Mouse (Mus musculus) skeletal muscle tissue, adult 2 months (tissue): Measurements from ENCODE around the gene Mettl23.
A peak's percentile ranks its signal among the peaks of the same experiment; 100 is the strongest.
"Not testable (repeated sequence)": the region's sequence is repeated elsewhere in the genome, so short reads cannot be mapped to it uniquely, and the experiment has no call there.

Source experiments
- DNase-seq: peaks from one replicate; pipeline ENCODE4 v3.0.0-alpha.2; 2012; ENCODE audit warnings: low read depth, low spot score

Mettl23 gene

GRCm38 (mm10) chr11:116818722-116819121, 24.4 kb upstream of the Mettl23 start:
- DNase-seq = no peak

DNA sequence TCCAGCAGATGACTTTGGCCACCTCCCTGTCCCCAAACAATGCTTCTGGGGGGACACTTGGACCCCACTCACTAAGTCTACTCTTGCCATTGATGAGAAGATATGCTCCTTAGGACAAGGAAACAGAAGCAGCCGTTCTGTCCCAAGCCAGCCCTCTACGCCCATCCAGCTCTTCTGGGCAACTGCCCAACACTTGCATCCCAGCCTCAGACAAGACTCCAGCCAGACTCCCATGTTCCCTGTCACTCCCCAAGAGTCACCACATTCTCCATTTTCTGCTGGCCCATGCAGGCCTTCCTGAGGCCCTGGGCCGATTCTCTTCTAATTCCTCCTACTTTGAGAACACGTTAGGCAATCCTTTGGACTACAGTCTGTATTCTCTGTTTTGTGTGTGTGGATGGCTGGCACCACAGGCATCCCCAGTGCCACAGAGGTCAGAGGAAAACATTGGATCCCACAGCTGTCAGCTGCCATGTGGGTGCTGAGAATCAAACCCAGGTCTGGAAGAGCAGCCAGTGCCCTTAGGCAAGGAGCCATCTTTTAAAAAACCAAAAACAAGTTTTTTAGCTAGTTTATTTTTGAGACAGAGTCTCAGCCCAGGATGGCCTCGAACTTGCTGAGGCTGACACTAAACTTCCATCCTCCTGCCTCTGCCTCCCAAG, 23.0 kb upstream of the Mettl23 start:
- DNase-seq = peak; percentile 68

DNA sequence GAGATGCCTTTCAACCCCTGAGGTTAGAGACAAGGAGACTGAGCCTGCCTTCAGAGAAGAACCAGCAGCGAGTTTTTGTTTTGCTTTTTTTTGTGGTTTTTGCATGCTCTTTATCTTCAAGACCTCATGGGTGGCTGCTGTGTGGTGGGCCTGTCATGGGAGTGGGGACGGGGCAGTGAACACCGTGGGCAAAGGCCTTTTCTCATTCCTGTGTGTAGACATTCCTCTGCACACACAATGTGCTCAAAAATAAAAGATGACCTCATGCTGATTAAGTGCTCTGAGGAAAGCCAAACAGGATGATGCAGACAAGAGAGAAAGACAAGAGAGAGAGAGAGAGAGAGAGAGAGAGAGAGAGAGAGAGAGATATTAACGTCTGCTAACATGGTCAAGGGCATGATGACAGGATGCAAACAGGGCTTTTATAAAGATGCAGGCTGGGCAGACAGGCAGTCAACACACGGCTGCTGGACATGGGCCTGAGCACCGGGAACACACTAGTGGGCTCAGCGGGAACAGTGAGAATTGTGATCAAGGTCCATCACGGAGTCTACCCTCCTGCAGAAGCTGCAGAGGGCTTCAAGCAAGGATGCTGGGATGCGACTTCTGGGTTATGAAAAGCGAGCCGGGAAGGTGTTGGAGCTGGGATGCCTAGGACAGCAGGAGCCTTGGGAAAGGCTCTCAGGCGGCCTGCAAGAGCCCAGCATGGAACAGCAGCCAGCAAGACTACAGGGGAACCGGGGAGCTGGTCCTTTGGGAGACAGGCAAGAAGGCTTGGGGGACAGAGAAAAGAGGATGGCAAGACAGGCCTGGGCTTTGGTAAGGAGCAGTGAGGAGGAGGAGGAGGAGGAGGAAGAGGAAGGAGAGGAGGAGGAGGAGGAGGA, 21.8 kb upstream of the Mettl23 start:
- no peak for DNase-seq

- DNase-seq = no peak
Measured at GRCm38 (mm10) chr11:116822215-116822614, 20.9 kb upstream of the Mettl23 start.

- no peak for DNase-seq
Measured at GRCm38 (mm10) chr11:116822626-116823025, 20.5 kb upstream of the Mettl23 start.

DNA sequence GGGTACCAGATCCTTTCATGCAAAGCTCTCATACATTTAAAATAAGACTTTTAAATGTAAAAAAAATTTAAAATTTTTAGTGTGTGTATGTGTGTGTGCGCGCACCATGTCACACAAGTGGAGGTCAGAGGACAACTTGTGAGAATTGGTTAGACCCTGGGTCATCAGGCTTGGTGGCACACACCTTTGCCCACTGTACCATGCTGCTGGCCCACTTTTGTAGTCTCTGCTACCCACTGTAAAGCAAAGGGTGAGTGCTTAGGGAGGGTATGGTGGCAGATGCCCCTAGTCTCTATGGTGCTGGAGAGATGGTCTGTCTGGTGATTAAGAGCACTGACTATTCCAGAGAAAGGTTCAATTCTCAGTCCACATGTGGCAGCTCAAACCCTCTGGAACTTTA, 19.8 kb upstream of the Mettl23 start:
- no peak for DNase-seq

- DNase-seq = not testable (repeated sequence)
Measured at GRCm38 (mm10) chr11:116823885-116824284, 19.2 kb upstream of the Mettl23 start.

- no peak for DNase-seq
Measured at GRCm38 (mm10) chr11:116825230-116825629, 17.8 kb upstream of the Mettl23 start.

GRCm38 (mm10) chr11:116826550-116827504, 16.3 kb upstream of the Mettl23 start:
- no peak for DNase-seq

DNA sequence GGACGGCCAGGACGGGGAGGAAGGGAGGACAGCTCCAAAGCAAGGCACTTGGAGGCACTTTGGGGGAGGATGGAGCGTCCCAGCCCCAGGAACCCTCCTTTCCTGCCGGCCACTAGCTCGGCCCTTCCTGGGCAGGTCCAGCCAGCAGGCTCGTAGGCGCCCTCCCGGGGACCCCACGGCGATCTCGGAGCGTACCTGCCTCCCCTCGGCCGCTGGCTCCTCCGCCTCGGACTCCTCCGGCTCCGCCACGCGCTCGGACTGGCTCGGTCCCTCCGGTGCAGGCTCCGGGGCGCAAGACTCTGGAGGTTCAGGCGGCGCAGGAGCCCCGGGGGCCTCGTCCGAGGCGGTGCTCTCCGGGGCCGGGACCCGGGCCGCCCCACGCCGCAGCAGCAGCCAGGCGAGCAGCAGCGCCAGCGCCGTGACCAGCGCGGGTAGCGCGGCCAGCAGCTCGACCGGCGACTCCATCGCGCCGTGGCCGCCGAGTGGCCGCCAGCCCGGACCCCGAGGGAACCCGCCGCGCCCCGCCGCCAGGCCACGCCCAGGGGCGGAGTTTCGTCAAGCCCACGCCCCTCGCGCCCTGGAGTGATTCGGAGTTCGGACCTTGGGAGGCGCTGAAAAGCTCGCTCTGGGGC, 15.4 kb upstream of the Mettl23 start, which contains the start of gene Mxra7:
Gene Mxra7, minus strand, starts transcription at position 513 of the 632 bp plus-strand sequence.
- DNase-seq = peak; percentile 58

GRCm38 (mm10) chr11:116832172-116832685, 10.8 kb upstream of the Mettl23 start:
- no peak for DNase-seq

- no peak for DNase-seq
Measured at GRCm38 (mm10) chr11:116834954-116835353, 8.1 kb upstream of the Mettl23 start.

DNA sequence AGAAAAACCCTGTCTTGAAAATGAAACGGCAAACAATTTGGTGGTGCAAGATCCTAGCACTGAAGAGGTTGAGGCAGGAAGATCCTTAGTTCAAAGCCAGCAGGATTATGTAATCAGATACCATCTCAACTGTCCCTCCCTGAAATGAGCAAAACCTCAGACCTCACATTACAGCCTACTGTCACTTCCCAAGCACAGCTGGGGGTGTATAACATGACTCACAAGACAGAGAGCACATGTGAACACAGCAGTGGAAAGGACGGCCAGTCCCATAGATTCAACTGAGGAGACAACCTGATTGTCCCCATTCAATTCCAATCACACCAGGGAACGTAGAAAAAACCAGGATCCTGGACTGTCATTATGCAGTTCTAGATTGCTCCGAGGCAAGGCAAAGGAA, 6.8 kb upstream of the Mettl23 start:
- no peak for DNase-seq

- no peak for DNase-seq
Measured at GRCm38 (mm10) chr11:116837441-116837840, 5.6 kb upstream of the Mettl23 start.

DNA sequence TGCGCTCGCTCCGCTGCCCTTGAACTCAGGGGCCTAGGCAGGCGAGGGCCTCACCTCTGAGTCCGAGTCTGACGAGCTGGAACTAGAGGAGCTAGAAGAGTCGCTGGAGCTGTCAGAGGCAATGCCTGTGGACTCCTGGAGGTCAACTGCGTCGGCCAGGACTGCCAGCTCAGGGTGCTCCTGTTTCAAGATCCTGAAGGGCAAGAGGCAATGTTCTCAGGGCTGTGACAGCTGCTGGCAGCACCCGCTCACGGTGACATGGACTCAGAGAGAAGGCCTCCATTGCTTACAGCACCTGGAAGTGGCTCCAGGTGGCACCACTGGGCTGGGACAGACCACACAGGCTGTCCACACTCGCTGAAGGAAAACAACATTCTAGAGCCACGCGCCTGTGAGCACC, 4.1 kb upstream of the Mettl23 start:
- peak; percentile 86 for DNase-seq

DNA sequence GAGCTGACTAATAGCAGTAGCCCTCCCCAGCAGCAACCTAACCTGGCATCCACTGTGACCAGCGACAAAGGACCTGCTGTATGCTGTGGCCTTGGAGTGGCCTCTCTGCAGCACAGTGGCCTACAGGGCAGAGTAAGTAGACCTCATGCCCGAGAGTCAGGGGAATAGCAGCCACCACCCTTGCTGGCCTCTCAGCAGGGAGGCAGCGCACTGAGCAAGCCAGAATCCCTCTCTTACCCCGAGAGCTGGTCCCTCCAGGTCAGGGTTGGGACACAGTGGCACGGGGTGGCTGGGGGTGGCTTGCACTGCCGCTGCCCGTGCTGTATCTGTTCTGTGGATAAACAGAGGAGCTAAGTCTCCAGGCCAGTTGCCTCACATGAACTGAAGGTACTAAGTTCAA, 3.5 kb upstream of the Mettl23 start:
- DNase-seq = no peak

DNA sequence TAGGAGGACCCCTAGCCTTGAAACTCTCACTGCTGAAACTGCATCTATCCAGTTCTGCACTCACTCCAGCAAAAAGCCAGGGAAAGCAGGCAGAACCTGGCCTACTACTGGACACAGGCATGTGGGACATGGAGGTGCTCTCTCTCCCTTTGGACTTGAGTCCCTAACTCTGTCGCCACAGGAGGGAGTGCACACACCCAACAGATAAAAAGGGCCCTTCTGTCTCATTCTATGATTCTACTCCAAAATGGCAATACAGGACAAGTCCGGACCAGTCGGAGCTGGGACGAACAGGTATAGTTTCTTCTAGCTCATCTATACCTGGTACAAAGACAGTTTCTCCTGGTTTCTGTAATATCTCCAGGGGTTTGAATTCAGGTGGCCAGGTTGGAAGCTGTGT, 2.3 kb upstream of the Mettl23 start:
- DNase-seq = no peak

GRCm38 (mm10) chr11:116842531-116843260, 382 bp upstream of the Mettl23 start:
- DNase-seq = peak; percentile 54

DNA sequence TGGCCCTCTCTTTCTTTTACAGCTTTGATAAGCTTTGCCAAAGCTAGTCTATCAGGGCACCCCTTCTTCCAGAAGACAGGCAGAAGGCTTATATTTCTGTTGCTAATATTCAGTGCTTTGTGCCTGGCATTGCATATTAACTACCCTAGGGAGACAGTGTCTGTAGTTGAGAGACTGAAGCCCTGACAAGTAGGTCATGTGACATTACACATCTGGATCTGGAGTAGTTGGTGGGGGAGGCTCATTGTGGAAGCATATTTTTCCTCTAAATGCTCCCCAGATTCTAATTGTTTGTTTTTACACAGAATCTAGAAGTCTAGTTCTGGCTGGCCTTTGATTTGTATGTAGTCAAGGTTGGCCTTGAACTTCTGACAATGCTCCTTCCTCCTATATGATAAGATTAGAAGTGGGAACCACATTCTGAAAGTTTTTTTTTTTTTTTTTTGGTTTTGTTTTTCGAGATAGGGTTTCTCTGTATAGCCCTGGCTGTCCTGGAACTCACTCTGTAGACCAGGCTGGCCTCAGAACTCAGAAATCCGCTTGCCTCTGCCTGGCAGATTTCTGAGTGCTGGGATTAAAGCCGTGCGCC, 3.6 kb downstream of the Mettl23 start:
- DNase-seq = no peak
